Mouse (Mus musculus): Measurements from ENCODE around the gene Capn11.

DNA sequence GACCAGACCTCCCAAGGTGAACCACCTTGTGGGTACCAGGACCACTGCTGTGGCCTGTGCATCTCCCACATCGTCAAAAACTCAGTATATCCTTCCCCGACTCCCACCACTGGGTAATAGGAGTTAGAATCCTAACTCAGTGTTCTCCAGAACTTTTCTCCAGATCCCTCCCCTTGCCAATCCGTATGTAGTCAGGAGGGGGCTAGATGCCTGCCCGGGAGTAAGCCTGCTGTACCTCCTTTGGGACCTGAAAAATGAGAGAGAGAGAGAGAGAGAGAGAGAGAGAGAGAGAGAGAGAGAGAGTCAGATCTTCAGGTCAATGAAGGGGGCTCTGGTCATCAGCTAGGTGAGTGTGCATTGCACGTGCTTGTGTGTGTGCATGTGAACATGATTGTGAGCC, 25.1 kb downstream of the Capn11 start:
- TF ChIP-seq CTCF (IDR thresholded peaks at IDR 0.05; ENCODE audit: low read depth): no peak
- TF ChIP-seq EP300 (IDR thresholded peaks at IDR 0.05; ENCODE audit: low read depth): no peak
